Mouse (Mus musculus) small intestine, adult 2 months (tissue): ENCODE results near the gene Tmem108. TPM values are rescaled to one million over a fixed set of nuclear protein-coding genes. Genes with fewer than 3 reads are reported as not detected.

Source experiments
- H3K27ac ChIP-seq: fragments of 200-500 bp; 2 replicates; pipeline ENCODE4 v1.5.1; 2012; ENCODE audit warnings: low read depth, low read length, control low read depth, inconsistent platforms; ENCODE audit not compliant: insufficient read depth
- H3K27me3 ChIP-seq: fragments of 200-500 bp; 2 replicates; pipeline ENCODE4 v1.6.1; 2012; ENCODE audit warnings: mild to moderate bottlenecking, moderate library complexity, low read length, inconsistent platforms; ENCODE audit not compliant: control insufficient read depth, insufficient read depth
- H3K36me3 ChIP-seq: fragments of 200-500 bp; 2 replicates; pipeline ENCODE4 v1.6.1; 2012; ENCODE audit warnings: mild to moderate bottlenecking, low read length, control low read depth, inconsistent platforms; ENCODE audit not compliant: control insufficient read depth, insufficient read depth
- H3K4me1 ChIP-seq: fragments of 200-500 bp; 2 replicates; pipeline ENCODE4 v1.6.1; 2012; ENCODE audit warnings: low read length, inconsistent platforms, mixed read lengths; ENCODE audit not compliant: control insufficient read depth, insufficient read depth, insufficient read length
- H3K4me3 ChIP-seq: fragments of 200-500 bp; 2 replicates; pipeline ENCODE4 v1.5.1; 2012; ENCODE audit warnings: low read depth, mild to moderate bottlenecking, control low read depth, inconsistent platforms, low read length, moderate library complexity
- CTCF ChIP-seq: fragments of 200-500 bp; IDR thresholded peaks from 2 replicates; pipeline ENCODE4 v1.5.1; 2012; ENCODE audit warnings: low read depth, mild to moderate bottlenecking, control low read depth, inconsistent platforms, low read length, moderate library complexity, mixed read lengths; ENCODE audit not compliant: insufficient replicate concordance, insufficient read length; ENCODE audit errors: extremely low read depth
- POLR2A ChIP-seq: fragments of 200-500 bp; IDR thresholded peaks from 2 replicates; pipeline ENCODE4 v1.6.1; 2012; ENCODE audit warnings: low read depth, mild to moderate bottlenecking, control low read depth, inconsistent platforms, low read length, moderate library complexity
- WGBS: fragments of 180-500 bp; shearing (Covaris S2); methylation state at CpG from one replicate; pipeline ENCODE4 v1.1.7; 2018; 5-methylcytosine and 5-hydroxymethylcytosine counted together
- polyA plus RNA-seq: library from polyadenylated mRNA; depleted of rRNA; stranded (reverse); fragments of >200 nt; gene quantifications from 2 replicates; pipeline ENCODE4 v1.2.3, GENCODE M21; 2012

Tmem108 gene
- polyA plus RNA-seq, 1 experiment = 0.85 TPM

- Histone ChIP-seq H3K27me3 (no peaks in the 10 kb centered on the region), H3K4me1 (no peaks in the 10 kb centered on the region), H3K27ac (no peak overlapping the region), H3K36me3 (no peaks in the 10 kb centered on the region), H3K4me3 (no peak overlapping the region)
- no peak for TF ChIP-seq CTCF
- TF ChIP-seq POLR2A = no peak
- whole genome bisulfite sequencing = 61% methylated on average over 6 of the region's 6 CpGs
Observed at GRCm38 (mm10) chr9:103595190-103595837, 166.3 kb downstream of the Tmem108 start.

DNA sequence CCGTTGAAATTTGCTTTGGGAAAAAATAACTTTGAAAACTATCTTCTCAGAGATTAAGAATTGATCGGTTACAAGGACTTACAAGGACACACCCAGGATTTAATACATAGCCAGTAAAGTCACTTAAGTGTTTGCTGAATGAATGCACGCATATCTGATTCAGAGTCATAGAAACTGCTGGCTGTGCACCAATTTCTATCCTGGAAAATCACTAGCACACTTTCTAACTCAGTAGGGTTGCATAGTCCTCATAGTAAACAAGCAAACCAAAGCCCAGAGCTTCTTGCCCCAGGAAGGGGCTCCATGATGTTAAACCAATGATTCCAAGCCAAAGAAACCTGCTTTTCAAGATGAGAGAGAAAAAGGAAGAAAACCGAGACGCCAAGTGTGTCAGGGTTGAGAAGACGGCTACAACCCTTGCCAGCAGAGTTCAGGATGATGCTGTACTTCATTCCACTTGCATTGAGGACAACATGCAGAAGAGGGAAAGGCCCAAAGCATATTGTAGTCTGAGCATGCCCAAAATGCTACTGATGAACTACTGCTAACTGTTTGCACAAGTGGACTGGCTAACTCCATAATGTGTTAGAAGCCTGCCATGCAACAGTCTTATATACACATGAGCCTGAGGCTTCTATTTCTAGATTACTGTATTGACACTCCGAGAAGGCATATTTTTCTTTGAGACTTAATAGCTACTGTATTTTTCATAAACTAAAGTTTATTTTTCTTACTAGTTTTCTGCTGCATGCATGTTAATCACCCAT lies 167.0 kb downstream of the Tmem108 start:
- no peak for TF ChIP-seq POLR2A
- no peak for TF ChIP-seq CTCF
- H3K4me1 ChIP-seq = no peaks in the 10 kb centered on the region
- no peaks in the 10 kb centered on the region for H3K36me3 ChIP-seq
- H3K27ac ChIP-seq = no peak overlapping the region
- WGBS = 73% methylated on average over 7 of the region's 7 CpGs
- no peak overlapping the region for H3K4me3 ChIP-seq
- no peaks in the 10 kb centered on the region for H3K27me3 ChIP-seq

- Histone ChIP-seq H3K27me3 (no peaks in the 10 kb centered on the region), H3K27ac (no peak overlapping the region), H3K4me3 (no peak overlapping the region), H3K36me3 (no peaks in the 10 kb centered on the region), H3K4me1 (no peaks in the 10 kb centered on the region)
- WGBS = 70% methylated on average over 4 of the region's 4 CpGs
- no peak for TF ChIP-seq POLR2A
- TF ChIP-seq CTCF = no peak
Observed at GRCm38 (mm10) chr9:103593079-103593478, 168.6 kb downstream of the Tmem108 start.

GRCm38 (mm10) chr9:103591962-103592361 lies 169.7 kb downstream of the Tmem108 start:
- H3K4me1 ChIP-seq = no peaks in the 10 kb centered on the region
- no peaks in the 10 kb centered on the region for H3K36me3 ChIP-seq
- H3K4me3 ChIP-seq = no peak overlapping the region
- H3K27me3 ChIP-seq = no peaks in the 10 kb centered on the region
- TF ChIP-seq CTCF (no peak), POLR2A (no peak)
- 83% methylated on average over 4 of the region's 4 CpGs for WGBS
- no peak overlapping the region for H3K27ac ChIP-seq

- no peak overlapping the region for H3K4me3 ChIP-seq
- no peaks in the 10 kb centered on the region for H3K27me3 ChIP-seq
- H3K27ac ChIP-seq = no peak overlapping the region
- WGBS = 83% methylated on average over 5 of the region's 5 CpGs
- H3K36me3 ChIP-seq = no peaks in the 10 kb centered on the region
- TF ChIP-seq CTCF (no peak), POLR2A (no peak)
- H3K4me1 ChIP-seq = no peaks in the 10 kb centered on the region
Observed at GRCm38 (mm10) chr9:103590801-103591200, 170.8 kb downstream of the Tmem108 start.

DNA sequence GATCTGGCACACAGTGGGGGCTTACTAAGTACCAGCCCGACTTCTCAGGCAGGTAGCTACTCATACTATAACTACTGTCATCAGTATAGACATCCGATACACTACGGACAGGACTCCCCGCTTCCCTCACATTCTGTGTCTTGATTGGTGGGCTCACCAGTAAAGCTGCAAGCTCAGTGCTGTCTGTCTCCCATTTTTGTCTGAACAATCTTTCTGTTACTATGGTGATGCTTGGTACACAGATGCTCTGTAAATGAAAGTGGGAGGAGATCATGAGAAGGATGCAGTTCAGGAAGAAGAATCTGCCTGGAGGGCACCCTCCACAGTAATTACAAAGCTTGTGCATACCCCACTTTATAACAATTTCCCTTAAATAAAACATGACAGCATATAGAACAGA lies 176.8 kb downstream of the Tmem108 start:
- H3K4me3 ChIP-seq = no peak overlapping the region
- H3K27me3 ChIP-seq = no peaks in the 10 kb centered on the region
- no peaks in the 10 kb centered on the region for H3K36me3 ChIP-seq
- no peak overlapping the region for H3K27ac ChIP-seq
- WGBS = 89% methylated on average over 4 of the region's 4 CpGs
- no peak for TF ChIP-seq POLR2A
- no peak for TF ChIP-seq CTCF
- no peaks in the 10 kb centered on the region for H3K4me1 ChIP-seq

DNA sequence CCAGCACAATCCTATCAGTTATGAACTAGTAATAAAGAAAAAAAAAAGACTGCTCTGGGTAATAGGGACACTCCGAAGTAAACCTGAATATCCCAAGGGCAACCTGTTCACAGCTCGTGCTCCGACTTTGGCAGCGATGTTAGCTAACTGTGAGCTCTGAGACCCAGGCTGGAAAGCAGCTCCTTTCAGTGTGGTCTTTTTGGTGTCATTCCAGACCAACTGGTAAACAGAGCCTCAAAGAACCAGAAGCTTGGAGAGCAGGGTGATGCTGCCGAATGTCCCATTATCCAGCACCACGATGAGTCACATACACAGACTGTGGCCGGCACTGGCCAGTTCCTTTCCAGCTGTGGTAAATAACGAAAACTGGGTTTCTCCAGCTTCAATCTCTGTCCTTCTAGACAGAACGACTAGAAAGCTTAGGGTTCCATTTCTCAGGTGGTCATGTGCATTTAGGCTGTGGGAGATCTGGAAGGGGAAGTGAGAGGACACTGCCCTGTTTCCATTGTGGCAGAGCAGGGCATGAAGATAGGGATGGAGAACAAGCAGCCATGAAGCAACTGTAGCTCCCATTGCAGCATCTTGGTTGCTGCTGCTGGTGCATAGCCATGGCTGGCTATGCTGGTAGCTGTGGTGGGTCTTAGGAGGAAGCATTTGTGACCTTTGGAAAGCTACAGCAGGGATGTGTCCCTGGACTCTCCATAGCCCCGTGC lies 179.2 kb downstream of the Tmem108 start:
- TF ChIP-seq POLR2A = no peak
- TF ChIP-seq CTCF = no peak
- Histone ChIP-seq H3K27me3 (no peaks in the 10 kb centered on the region), H3K4me1 (no peaks in the 10 kb centered on the region), H3K36me3 (no peaks in the 10 kb centered on the region), H3K4me3 (no peak overlapping the region), H3K27ac (no peak overlapping the region)
- 84% methylated on average over 10 of the region's 10 CpGs for WGBS
